ENCODE assay signal across 14 mouse cellular contexts in the genomic region with DNA sequence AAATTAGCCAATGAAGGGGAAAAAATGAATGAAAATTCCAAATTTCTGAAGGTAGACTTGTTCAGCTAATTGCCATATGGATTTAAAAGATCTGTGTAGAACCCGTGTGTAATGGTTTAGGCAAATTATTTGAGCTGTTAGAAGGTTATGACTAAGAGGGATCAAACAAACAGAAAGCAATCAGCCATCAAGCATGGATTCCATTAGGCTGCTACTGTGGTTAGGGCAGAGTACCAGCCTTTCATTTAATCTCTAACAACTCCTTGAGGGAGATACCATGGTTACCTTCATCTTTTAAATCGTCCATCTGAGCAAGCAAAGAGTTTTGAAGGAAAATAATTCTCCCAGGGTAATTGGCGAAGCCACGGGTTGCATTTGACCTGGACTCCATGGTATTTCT.
A peak's percentile ranks its signal among the peaks of the same experiment; 100 is the strongest.
DNase-seq lines count a peak whose midpoint lies in the region; ATAC-seq lines count a peak whose summit lies in the region.
"Had no signal": no experiment of that assay in that cellular context is flagged by ENCODE, and none has a peak within 500 bp of the region (broad histone marks: within the 10 kb centered on the region; RNA-seq: fewer than 3 reads in every experiment).

No protein-coding gene starts in this region.

- 31% methylated on average over 4 of the region's 4 CpGs for WGBS in forebrain, embryonic 15.5 days
- WGBS in midbrain, embryonic 12.5 days, result 72% methylated on average over 4 of the region's 4 CpGs
- 79% methylated on average over 4 of the region's 4 CpGs for WGBS in neural tube, embryonic 15.5 days
- WGBS in kidney, embryonic 16.5 days, result 81% methylated on average over 4 of the region's 4 CpGs

- H3K27me3 ChIP-seq in forebrain, embryonic 15.5 days, result no peaks in the 10 kb centered on the region
- no peaks in the 10 kb centered on the region for H3K27me3 ChIP-seq in midbrain, embryonic 12.5 days
- no peaks in the 10 kb centered on the region for H3K27me3 ChIP-seq in neural tube, embryonic 15.5 days (replicated peaks)
- no peaks in the 10 kb centered on the region for H3K27me3 ChIP-seq in kidney, embryonic 16.5 days (ENCODE audit: insufficient read depth, low read length)
- H3K27me3 ChIP-seq: embryonic facial prominence, embryonic 15.5 days; limb, embryonic 15.5 days had no signal

- H3K4me3 ChIP-seq in forebrain, embryonic 15.5 days, result no peak overlapping the region
- H3K4me3 ChIP-seq in midbrain, embryonic 12.5 days, result no peak overlapping the region
- no peak overlapping the region for H3K4me3 ChIP-seq in neural tube, embryonic 15.5 days (replicated peaks)
- no peak overlapping the region for H3K4me3 ChIP-seq in kidney, embryonic 16.5 days (ENCODE audit: low read length)
- H3K4me3 ChIP-seq: embryonic facial prominence, embryonic 15.5 days; gastrocnemius, adult 2 months; limb, embryonic 15.5 days had no signal

- peak; percentile 0 for DNase-seq in retina, postnatal 1 day
- no peak for DNase-seq in retina, embryonic 14.5 days (ENCODE audit: low spot score)
- no peak for DNase-seq in gastrocnemius, postnatal 36 days
- no peak for DNase-seq in frontal cortex, postnatal 10 days (ENCODE audit: low spot score in 2 of 2)
- DNase-seq: gastrocnemius, adult 2 months; thymus, adult 2 months had no signal

- H3K9me3 ChIP-seq in forebrain, embryonic 15.5 days, result no peaks in the 10 kb centered on the region
- no peaks in the 10 kb centered on the region for H3K9me3 ChIP-seq in midbrain, embryonic 12.5 days
- no peaks in the 10 kb centered on the region for H3K9me3 ChIP-seq in neural tube, embryonic 15.5 days (replicated peaks)
- H3K9me3 ChIP-seq in kidney, embryonic 16.5 days (ENCODE audit: low read length), result no peaks in the 10 kb centered on the region
- H3K9me3 ChIP-seq: embryonic facial prominence, embryonic 15.5 days; limb, embryonic 15.5 days had no signal

- H3K36me3 ChIP-seq in forebrain, embryonic 15.5 days, result no peaks in the 10 kb centered on the region
- no peaks in the 10 kb centered on the region for H3K36me3 ChIP-seq in midbrain, embryonic 12.5 days
- H3K36me3 ChIP-seq in neural tube, embryonic 15.5 days, result no peaks in the 10 kb centered on the region
- H3K36me3 ChIP-seq in kidney, embryonic 16.5 days (ENCODE audit: insufficient read depth, low read length), result no peaks in the 10 kb centered on the region
- H3K36me3 ChIP-seq: embryonic facial prominence, embryonic 15.5 days; limb, embryonic 15.5 days had no signal

- intact Hi-C loops in gastrocnemius, postnatal 36 days (cut with DNase I), result no loop called here

- peak overlapping the region; percentile 32 for H3K27ac ChIP-seq in forebrain, embryonic 15.5 days (replicated peaks)
- H3K27ac ChIP-seq in midbrain, embryonic 12.5 days (replicated peaks), result no peak overlapping the region
- H3K27ac ChIP-seq in neural tube, embryonic 15.5 days (replicated peaks), result no peak overlapping the region
- no peak overlapping the region for H3K27ac ChIP-seq in kidney, embryonic 16.5 days (ENCODE audit: low read length)
- H3K27ac ChIP-seq: embryonic facial prominence, embryonic 15.5 days; gastrocnemius, adult 2 months; limb, embryonic 15.5 days had no signal

- H3K4me2 ChIP-seq in forebrain, embryonic 15.5 days (replicated peaks), result no peak overlapping the region; the same call in 1 of the 2 replicates
- no peak overlapping the region for H3K4me2 ChIP-seq in midbrain, embryonic 12.5 days (replicated peaks)
- peak overlapping the region; percentile 29; the same call in 1 of the 2 replicates for H3K4me2 ChIP-seq in neural tube, embryonic 15.5 days
- no peak overlapping the region for H3K4me2 ChIP-seq in kidney, embryonic 16.5 days (replicated peaks; ENCODE audit: low read depth, low read length)
- H3K4me2 ChIP-seq: embryonic facial prominence, embryonic 15.5 days; limb, embryonic 15.5 days had no signal

- no peak overlapping the region for H3K9ac ChIP-seq in forebrain, embryonic 15.5 days (replicated peaks)
- H3K9ac ChIP-seq in midbrain, embryonic 12.5 days (replicated peaks), result no peak overlapping the region
- no peak overlapping the region for H3K9ac ChIP-seq in neural tube, embryonic 15.5 days (replicated peaks)
- no peak overlapping the region for H3K9ac ChIP-seq in kidney, embryonic 16.5 days (replicated peaks; ENCODE audit: low read length)
- H3K9ac ChIP-seq: embryonic facial prominence, embryonic 15.5 days; limb, embryonic 15.5 days had no signal

- peaks cover 8% of the 10 kb centered on the region for H3K4me1 ChIP-seq in forebrain, embryonic 15.5 days
- H3K4me1 ChIP-seq in midbrain, embryonic 12.5 days, result peaks cover 9% of the 10 kb centered on the region; the same call in 1 of the 2 replicates
- peaks cover 8% of the 10 kb centered on the region for H3K4me1 ChIP-seq in neural tube, embryonic 15.5 days
- H3K4me1 ChIP-seq in kidney, embryonic 16.5 days (ENCODE audit: insufficient read depth, low read length), result no peaks in the 10 kb centered on the region
- H3K4me1 ChIP-seq: embryonic facial prominence, embryonic 15.5 days; limb, embryonic 15.5 days had no signal

- peak; percentile 27; the same call in 1 of the 2 replicates for ATAC-seq in forebrain, embryonic 15.5 days (replicated peaks)
- peak; percentile 70 for ATAC-seq in midbrain, embryonic 12.5 days (ENCODE audit: low FRiP score, low read depth)
- ATAC-seq in neural tube, embryonic 15.5 days (ENCODE audit: low FRiP score), result no peak
- ATAC-seq in kidney, embryonic 16.5 days (ENCODE audit: low FRiP score, low TSS enrichment), result no peak
- ATAC-seq: intestine, postnatal 0 days; lung, postnatal 0 days had no signal

Comparison
In these comparisons a context has a peak if more than half of its experiments do, and no peak if none do; other contexts are left out.
1. ATAC-seq: peak in forebrain, embryonic 15.5 days (single experiment) and midbrain, embryonic 12.5 days (single experiment); none in neural tube, embryonic 15.5 days (single experiment) and kidney, embryonic 16.5 days (single experiment).